Mouse (Mus musculus): ENCODE results near the gene Adam1a. TPM values are rescaled to one million over a fixed set of nuclear protein-coding genes. Genes with fewer than 3 reads are reported as not detected.

The Adam1a gene
- total and polyA plus RNA-seq, 3 experiments, result 1.0 to 1.9 TPM; not detected in 1

DNA sequence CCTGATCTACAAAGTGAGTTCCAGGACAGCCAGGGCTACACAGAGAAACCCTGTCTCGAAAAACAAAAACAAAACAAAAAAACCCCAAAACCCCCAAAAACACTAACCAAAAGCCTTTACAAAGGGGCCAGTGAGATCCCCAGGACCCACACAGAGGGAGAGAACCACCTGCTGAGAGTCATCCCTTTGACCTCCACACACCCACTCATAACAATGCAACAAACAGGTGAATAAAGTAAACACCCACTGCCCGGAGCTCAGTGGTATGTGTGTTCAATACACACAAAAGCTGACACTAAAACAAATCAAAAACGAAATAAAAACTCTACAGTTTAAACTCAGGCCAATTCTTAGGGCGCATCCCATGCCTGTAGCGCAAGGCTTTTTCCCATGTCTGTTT is 5.2 kb downstream of the Adam1a start:
- H3K9me3 ChIP-seq (replicated peaks; ENCODE audit: insufficient read depth, low read length), result no peaks in the 10 kb centered on the region
- peaks cover 10 to 18% of the 10 kb centered on the region in 2 experiments for H3K36me3 ChIP-seq (ENCODE audit: control insufficient read depth in 1 of 2, insufficient read depth in 2 of 2, low read length in 2 of 2)
- no peak overlapping the region for H3K4me3 ChIP-seq (ENCODE audit: control insufficient read depth in 1 of 2, insufficient read depth in 1 of 2, low read depth in 2 of 2, low read length in 2 of 2)
- DNase-seq (ENCODE audit: low read depth, low spot score), result no peak
- H3K27me3 ChIP-seq (ENCODE audit: control insufficient read depth in 1 of 2, insufficient read depth in 2 of 2, low read length in 2 of 2), result no peaks in the 10 kb centered on the region
- H3K27ac ChIP-seq (ENCODE audit: control insufficient read depth, low read depth, low read length), result no peak overlapping the region
- TF ChIP-seq SIN3A (IDR thresholded peaks at IDR 0.05; ENCODE audit: low read length), result no peak
- H3K79me2 ChIP-seq (ENCODE audit: control insufficient read depth, insufficient read depth, low read length, poor library complexity), result peaks cover 36% of the 10 kb centered on the region
- H3K9ac ChIP-seq (ENCODE audit: control insufficient read depth, low read depth, low read length, poor library complexity, severe bottlenecking), result no peak overlapping the region
- peaks cover 4 to 7% of the 10 kb centered on the region in 2 experiments for H3K4me1 ChIP-seq (ENCODE audit: control insufficient read depth in 1 of 2, insufficient read depth in 2 of 2, low read length in 2 of 2)

DNA sequence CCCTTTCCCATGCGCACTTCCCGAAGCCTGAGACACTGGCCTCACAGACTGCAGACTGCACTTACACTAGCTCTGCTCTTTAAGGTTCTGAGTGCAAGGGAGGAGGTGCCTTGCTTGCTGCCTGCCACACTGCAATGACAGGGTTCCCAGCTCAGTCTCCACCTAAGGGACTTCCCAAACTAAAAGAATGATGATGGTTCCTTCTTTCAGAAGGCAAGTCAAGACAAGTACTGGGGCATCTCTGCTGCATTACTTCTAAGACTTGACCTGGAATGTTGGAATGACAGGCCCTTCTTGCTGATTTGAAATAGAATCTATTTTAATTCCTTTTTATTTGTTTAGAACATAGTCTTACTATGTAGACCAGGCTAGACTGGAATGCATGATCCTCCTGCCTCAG is 7.7 kb downstream of the Adam1a start:
- TF ChIP-seq UBTF (IDR thresholded peaks at IDR 0.05; ENCODE audit: borderline replicate concordance, insufficient read depth, low read depth, low read length), result no peak
- TF ChIP-seq USF2 (IDR thresholded peaks at IDR 0.05; ENCODE audit: borderline replicate concordance in 1 of 2, insufficient read depth in 1 of 2, low read depth in 1 of 2, low read length in 2 of 2), result no peak
- TF ChIP-seq CHD2 (IDR thresholded peaks at IDR 0.05; ENCODE audit: low read length), result no peak
- TF ChIP-seq EP300 (IDR thresholded peaks at IDR 0.05; ENCODE audit: low read depth in 1 of 2, low read length in 2 of 2), result no peak
- TF ChIP-seq MYB (IDR thresholded peaks at IDR 0.05; ENCODE audit: low read depth, low read length), result no peak
- TF ChIP-seq POLR2AphosphoS2 (IDR thresholded peaks at IDR 0.05; ENCODE audit: low read length), result no peak
- TF ChIP-seq ZC3H11A (IDR thresholded peaks at IDR 0.05; ENCODE audit: low read depth, low read length), result no peak
- TF ChIP-seq E2F4 (IDR thresholded peaks at IDR 0.05; ENCODE audit: borderline replicate concordance, low read depth, low read length), result no peak
- no peak for TF ChIP-seq MXI1 (IDR thresholded peaks at IDR 0.05; ENCODE audit: low read depth, low read length)
- no peak for TF ChIP-seq MEF2A (IDR thresholded peaks at IDR 0.05; ENCODE audit: extremely low read depth, insufficient replicate concordance, low read depth, low read length, poor library complexity, severe bottlenecking)
- no peak for TF ChIP-seq NRF1 (IDR thresholded peaks at IDR 0.05; ENCODE audit: insufficient read depth, low read depth, low read length, poor library complexity, severe bottlenecking)
- TF ChIP-seq MYC (IDR thresholded peaks at IDR 0.05; ENCODE audit: low read depth, low read length), result no peak
- TF ChIP-seq JUND (IDR thresholded peaks at IDR 0.05; ENCODE audit: low read depth, low read length), result no peak
- no peak for TF ChIP-seq RAD21 (IDR thresholded peaks at IDR 0.05; ENCODE audit: low read depth, low read length)
- TF ChIP-seq POLR2A (IDR thresholded peaks at IDR 0.05; ENCODE audit: control insufficient read depth in 1 of 2, insufficient read depth in 1 of 2, low read depth in 1 of 2, low read length in 2 of 2, poor library complexity in 1 of 2), result no peak
- TF ChIP-seq ZMIZ1 (IDR thresholded peaks at IDR 0.05; ENCODE audit: low read depth, low read length), result no peak
- no peak for TF ChIP-seq MAFK (IDR thresholded peaks at IDR 0.05; ENCODE audit: borderline replicate concordance, low read depth, low read length)
- no peak for TF ChIP-seq SMC3 (IDR thresholded peaks at IDR 0.05; ENCODE audit: low read depth, low read length)
- no peak for TF ChIP-seq MAZ (IDR thresholded peaks at IDR 0.05; ENCODE audit: low read depth, low read length)
- H3K4me1 ChIP-seq (ENCODE audit: control insufficient read depth in 1 of 2, insufficient read depth in 2 of 2, low read length in 2 of 2), result no peaks in the 10 kb centered on the region
- H3K27ac ChIP-seq (ENCODE audit: control insufficient read depth, low read depth, low read length), result no peak overlapping the region
- DNase-seq (ENCODE audit: low read depth, low spot score), result no peak
- peaks cover 16% of the 10 kb centered on the region for H3K79me2 ChIP-seq (ENCODE audit: control insufficient read depth, insufficient read depth, low read length, poor library complexity)
- no peaks in the 10 kb centered on the region for H3K27me3 ChIP-seq (ENCODE audit: control insufficient read depth in 1 of 2, insufficient read depth in 2 of 2, low read length in 2 of 2)
- no peaks in the 10 kb centered on the region for H3K9me3 ChIP-seq (replicated peaks; ENCODE audit: insufficient read depth, low read length)
- no peak overlapping the region for H3K9ac ChIP-seq (ENCODE audit: control insufficient read depth, low read depth, low read length, poor library complexity, severe bottlenecking)
- H3K4me3 ChIP-seq (ENCODE audit: control insufficient read depth in 1 of 2, insufficient read depth in 1 of 2, low read depth in 2 of 2, low read length in 2 of 2), result no peak overlapping the region
- H3K36me3 ChIP-seq (ENCODE audit: control insufficient read depth in 1 of 2, insufficient read depth in 2 of 2, low read length in 2 of 2), result peaks cover 1 to 16% of the 10 kb centered on the region in 2 experiments; a peak in 3 of 4 replicates

Measured in MEL (cell line).